Mouse (Mus musculus): ENCODE measurements around the gene Tspan18. TPM values are rescaled to one million over a fixed set of nuclear protein-coding genes. Genes with fewer than 3 reads are reported as not detected.

Gene Tspan18
- total and polyA plus RNA-seq, 3 experiments = 0.38 TPM; not detected in 2

GRCm38 (mm10) chr2:93320267-93320666, 14.0 kb downstream of the Tspan18 start:
- Histone ChIP-seq H3K4me3 (replicated peaks in 1 of 3; ENCODE audit: low read depth in 2 of 3, low read length in 2 of 3, poor library complexity in 1 of 3) (no peak overlapping the region), H3K4me2 (ENCODE audit: insufficient read depth, low read depth, poor library complexity, severe bottlenecking) (no peak overlapping the region), H3K79me2 (replicated peaks; ENCODE audit: control insufficient read depth, extremely low read depth, insufficient read depth, poor library complexity, severe bottlenecking) (no peaks in the 10 kb centered on the region), H3K4me1 (ENCODE audit: control insufficient read depth in 1 of 2, insufficient read depth in 2 of 2) (no peaks in the 10 kb centered on the region), H3K9ac (ENCODE audit: insufficient read depth, low read depth) (no peak overlapping the region), H3K27me3 (replicated peaks) (peaks cover 91% of the 10 kb centered on the region), H3K36me3 (replicated peaks in 1 of 2; ENCODE audit: control insufficient read depth in 1 of 2, insufficient read depth in 1 of 2, low read length in 1 of 2) (no peaks in the 10 kb centered on the region), H3K9me3 (replicated peaks; ENCODE audit: low read length) (peaks cover 10% of the 10 kb centered on the region), H3K27ac (ENCODE audit: insufficient read depth, low read depth) (no peak overlapping the region)
- dilution Hi-C loops (cut with MboI; ENCODE audit: extremely low pct_ligation_motif_present, extremely low pct_unique_long_range_greater_than_20kb, low sequenced_read_pairs) (no loop called here), in situ Hi-C loops (cut with MboI; ENCODE audit: low pct_ligation_motif_present, low pct_unique_long_range_greater_than_20kb, low sequenced_read_pairs) (no loop called here)
- TF ChIP-seq MXI1 (IDR thresholded peaks at IDR 0.05; ENCODE audit: low read depth, low read length) (no peak), POLR2AphosphoS2 (IDR thresholded peaks at IDR 0.05; ENCODE audit: low read depth, low read length) (no peak), NRF1 (IDR thresholded peaks at IDR 0.05; ENCODE audit: low read depth, low read length) (no peak), SMC3 (IDR thresholded peaks at IDR 0.05; ENCODE audit: low read depth, low read length) (no peak), GABPA (IDR thresholded peaks at IDR 0.05; ENCODE audit: insufficient replicate concordance, low read depth, low read length) (no peak), ZC3H11A (IDR thresholded peaks at IDR 0.05; ENCODE audit: low read depth, low read length) (no peak), ZMIZ1 (IDR thresholded peaks at IDR 0.05; ENCODE audit: low read depth, low read length) (no peak), KAT2A (IDR thresholded peaks at IDR 0.05; ENCODE audit: insufficient replicate concordance, low read length) (no peak)
- no peak for DNase-seq (ENCODE audit: extremely low read depth)

DNA sequence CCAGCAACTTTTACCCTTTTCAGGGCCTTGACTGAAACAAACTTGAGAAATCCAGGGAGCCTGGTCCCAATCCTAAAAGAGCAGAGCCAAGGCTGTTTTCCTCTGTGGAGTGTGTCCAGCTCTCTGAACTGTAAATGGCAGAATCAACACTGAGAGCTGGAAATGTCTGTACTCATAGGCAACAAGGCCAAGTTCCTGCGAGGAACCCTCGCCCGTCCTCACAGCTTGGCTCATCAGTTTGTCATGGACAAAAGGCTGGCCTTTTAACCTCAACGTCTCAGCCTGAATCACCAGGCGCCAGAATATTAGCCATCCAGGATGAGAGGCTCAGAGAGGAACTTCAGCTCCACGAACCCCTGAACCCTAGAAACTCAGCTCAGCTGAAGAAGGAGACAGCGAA, 14.7 kb downstream of the Tspan18 start:
- dilution Hi-C loops (cut with MboI; ENCODE audit: extremely low pct_ligation_motif_present, extremely low pct_unique_long_range_greater_than_20kb, low sequenced_read_pairs) = no loop called here
- Histone ChIP-seq H3K79me2 (replicated peaks; ENCODE audit: control insufficient read depth, extremely low read depth, insufficient read depth, poor library complexity, severe bottlenecking) (no peaks in the 10 kb centered on the region), H3K36me3 (replicated peaks in 1 of 2; ENCODE audit: control insufficient read depth in 1 of 2, insufficient read depth in 1 of 2, low read length in 1 of 2) (no peaks in the 10 kb centered on the region), H3K27ac (ENCODE audit: insufficient read depth, low read depth) (no peak overlapping the region), H3K4me2 (ENCODE audit: insufficient read depth, low read depth, poor library complexity, severe bottlenecking) (no peak overlapping the region), H3K4me3 (replicated peaks in 1 of 3; ENCODE audit: low read depth in 2 of 3, low read length in 2 of 3, poor library complexity in 1 of 3) (no peak overlapping the region), H3K9ac (ENCODE audit: insufficient read depth, low read depth) (no peak overlapping the region), H3K4me1 (ENCODE audit: control insufficient read depth in 1 of 2, insufficient read depth in 2 of 2) (no peaks in the 10 kb centered on the region), H3K27me3 (replicated peaks) (peaks cover 91% of the 10 kb centered on the region), H3K9me3 (replicated peaks; ENCODE audit: low read length) (peaks cover 10% of the 10 kb centered on the region)
- no peak for DNase-seq (ENCODE audit: extremely low read depth)
- in situ Hi-C loops (cut with MboI; ENCODE audit: low pct_ligation_motif_present, low pct_unique_long_range_greater_than_20kb, low sequenced_read_pairs) = no loop called here
- TF ChIP-seq UBTF (IDR thresholded peaks at IDR 0.05; ENCODE audit: low read depth, low read length) = no peak
- TF ChIP-seq KAT2A (IDR thresholded peaks at IDR 0.05; ENCODE audit: insufficient replicate concordance, low read length) = no peak
- no peak for TF ChIP-seq MXI1 (IDR thresholded peaks at IDR 0.05; ENCODE audit: low read depth, low read length)
- no peak for TF ChIP-seq ZNF384 (IDR thresholded peaks at IDR 0.05; ENCODE audit: low read depth, low read length)
- TF ChIP-seq GABPA (IDR thresholded peaks at IDR 0.05; ENCODE audit: insufficient replicate concordance, low read depth, low read length) = no peak
- no peak for TF ChIP-seq JUN (IDR thresholded peaks at IDR 0.05; ENCODE audit: insufficient read depth, low read depth, low read length)
- TF ChIP-seq RAD21 (IDR thresholded peaks at IDR 0.05; ENCODE audit: low read depth, low read length) = no peak
- TF ChIP-seq PAX5 (IDR thresholded peaks at IDR 0.05; ENCODE audit: low read length) = no peak
- TF ChIP-seq ZC3H11A (IDR thresholded peaks at IDR 0.05; ENCODE audit: low read depth, low read length) = no peak
- no peak for TF ChIP-seq CHD2 (IDR thresholded peaks at IDR 0.05; ENCODE audit: low read length)
- TF ChIP-seq SMC3 (IDR thresholded peaks at IDR 0.05; ENCODE audit: low read depth, low read length) = no peak

All from CH12.LX (cell line).